ENCODE assay signal across 13 mouse cellular contexts in the genomic region with DNA sequence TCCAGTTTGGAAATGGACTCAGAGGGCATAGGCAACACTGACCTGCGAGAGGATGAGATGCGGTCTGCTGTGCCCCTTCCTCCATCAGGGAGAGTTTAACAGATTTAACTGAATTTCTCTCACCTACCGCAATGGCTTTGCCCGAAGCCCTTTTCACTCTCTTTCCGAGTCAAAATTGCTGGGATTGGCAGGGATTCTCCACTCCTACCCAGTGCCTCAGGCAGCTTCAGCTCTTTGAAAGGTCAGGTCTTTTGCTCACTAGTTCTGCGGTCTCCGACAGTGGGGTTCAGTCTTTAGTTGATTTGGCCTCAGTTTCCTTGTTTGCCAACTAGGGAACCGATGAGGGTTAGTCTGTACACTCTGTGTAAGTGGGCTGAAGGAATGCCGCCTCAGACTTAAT. TPM values are rescaled to one million over a fixed set of nuclear protein-coding genes. Genes with fewer than 3 reads are reported as not detected.
DNase-seq lines count a peak whose midpoint lies in the region; ATAC-seq and TF ChIP-seq lines count a peak whose summit lies in the region.
"Had no signal": no experiment of that assay in that cellular context is flagged by ENCODE, and none has a peak within 500 bp of the region (broad histone marks: within the 10 kb centered on the region; RNA-seq: fewer than 3 reads in every experiment).

No protein-coding gene starts in this region.

- H3K27me3 ChIP-seq in forebrain, embryonic 10.5 days (ENCODE audit: poor library complexity, severe bottlenecking), result peaks cover 68% of the 10 kb centered on the region
- H3K27me3 ChIP-seq in forebrain, embryonic 15.5 days, result peaks cover 30% of the 10 kb centered on the region
- peaks cover 62% of the 10 kb centered on the region for H3K27me3 ChIP-seq in E14TG2a.4 (ENCODE audit: insufficient read depth, low read length)
- peaks cover 44% of the 10 kb centered on the region for H3K27me3 ChIP-seq in hindbrain, embryonic 14.5 days (ENCODE audit: control insufficient read depth, insufficient read depth, low read length)
- peaks cover 9% of the 10 kb centered on the region for H3K27me3 ChIP-seq in midbrain, embryonic 16.5 days (ENCODE audit: control insufficient read depth, insufficient read depth, low read depth, low read length)
- H3K27me3 ChIP-seq in liver, embryonic 11.5 days (replicated peaks; ENCODE audit: control insufficient read depth, insufficient read depth, low read length), result peaks cover 48% of the 10 kb centered on the region

- peak overlapping the region; percentile 86 for H3K27ac ChIP-seq in forebrain, embryonic 10.5 days
- H3K27ac ChIP-seq in forebrain, embryonic 15.5 days (replicated peaks), result no peak overlapping the region
- H3K27ac ChIP-seq in hindbrain, embryonic 14.5 days, result no peak overlapping the region
- H3K27ac ChIP-seq in midbrain, embryonic 16.5 days (ENCODE audit: low read length), result no peak overlapping the region
- no peak overlapping the region for H3K27ac ChIP-seq in liver, embryonic 11.5 days (ENCODE audit: low read depth, low read length)
- H3K27ac ChIP-seq: left cerebral cortex, adult 2 months had no signal

- DNase-seq in forebrain, embryonic 10.5 days (ENCODE audit: extremely low spot score, low spot score), result no peak
- no peak for DNase-seq in hindbrain, embryonic 14.5 days (ENCODE audit: low spot score)
- no peak for DNase-seq in adrenal gland, postnatal 10 days
- DNase-seq in spleen, adult 18-20 months, result no peak
- no peak for DNase-seq in liver, embryonic 11.5 days (ENCODE audit: low spot score)
- DNase-seq: adrenal gland, adult 2 months; cerebellum, adult 11-12 months; right cerebral cortex, postnatal 14 days had no signal

- ATAC-seq in forebrain, embryonic 15.5 days (replicated peaks), result no peak
- no peak for ATAC-seq in hindbrain, embryonic 14.5 days (ENCODE audit: low FRiP score)
- ATAC-seq in midbrain, embryonic 16.5 days, result no peak
- no peak for ATAC-seq in liver, embryonic 11.5 days (replicated peaks; ENCODE audit: low FRiP score)

- no peak overlapping the region for H3K4me2 ChIP-seq in forebrain, embryonic 15.5 days (replicated peaks)
- 0 out of 2 replicates have a peak overlapping the region, but pooled peaks have one; percentile 99 for H3K4me2 ChIP-seq in hindbrain, embryonic 14.5 days (replicated peaks)
- H3K4me2 ChIP-seq in midbrain, embryonic 16.5 days (ENCODE audit: low read length), result peak overlapping the region; percentile 91; the same call in 1 of the 2 replicates
- H3K4me2 ChIP-seq in liver, embryonic 11.5 days, result no peak overlapping the region

- H3K9ac ChIP-seq in forebrain, embryonic 15.5 days (replicated peaks), result no peak overlapping the region
- H3K9ac ChIP-seq in hindbrain, embryonic 14.5 days, result no peak overlapping the region
- no peak overlapping the region for H3K9ac ChIP-seq in midbrain, embryonic 16.5 days (ENCODE audit: low read depth, low read length)
- H3K9ac ChIP-seq in liver, embryonic 11.5 days (ENCODE audit: low read depth, low read length), result no peak overlapping the region

- peaks cover 50% of the 10 kb centered on the region for H3K4me1 ChIP-seq in forebrain, embryonic 10.5 days
- peaks cover 13% of the 10 kb centered on the region for H3K4me1 ChIP-seq in forebrain, embryonic 15.5 days
- H3K4me1 ChIP-seq in E14TG2a.4 (replicated peaks; ENCODE audit: low read depth, low read length), result peaks cover 27% of the 10 kb centered on the region
- peaks cover 9% of the 10 kb centered on the region; the same call in 1 of the 2 replicates for H3K4me1 ChIP-seq in hindbrain, embryonic 14.5 days (replicated peaks; ENCODE audit: control insufficient read depth, insufficient read depth, low read length)
- peaks cover 13% of the 10 kb centered on the region; the same call in 1 of the 2 replicates for H3K4me1 ChIP-seq in midbrain, embryonic 16.5 days (ENCODE audit: control insufficient read depth, insufficient read depth, low read length)
- no peaks in the 10 kb centered on the region for H3K4me1 ChIP-seq in liver, embryonic 11.5 days (replicated peaks; ENCODE audit: control insufficient read depth, insufficient read depth, low read length)

- 8% methylated on average over 9 of the region's 9 CpGs for WGBS in forebrain, embryonic 10.5 days
- WGBS in forebrain, embryonic 15.5 days, result 22% methylated on average over 9 of the region's 9 CpGs
- WGBS in hindbrain, embryonic 14.5 days, result 18% methylated on average over 9 of the region's 9 CpGs
- WGBS in midbrain, embryonic 16.5 days, result 21% methylated on average over 9 of the region's 9 CpGs
- 28% methylated on average over 9 of the region's 9 CpGs for WGBS in liver, embryonic 11.5 days

- 0 out of 2 replicates have a peak, but pooled peaks cover 4% of the 10 kb centered on the region for H3K9me3 ChIP-seq in forebrain, embryonic 10.5 days
- no peaks in the 10 kb centered on the region for H3K9me3 ChIP-seq in forebrain, embryonic 15.5 days
- peaks cover 18% of the 10 kb centered on the region for H3K9me3 ChIP-seq in E14TG2a.4 (ENCODE audit: low read length)
- no peaks in the 10 kb centered on the region for H3K9me3 ChIP-seq in hindbrain, embryonic 14.5 days (ENCODE audit: control insufficient read depth, low read length)
- no peaks in the 10 kb centered on the region for H3K9me3 ChIP-seq in midbrain, embryonic 16.5 days (replicated peaks; ENCODE audit: control insufficient read depth, low read length, poor library complexity, severe bottlenecking)
- no peaks in the 10 kb centered on the region for H3K9me3 ChIP-seq in liver, embryonic 11.5 days (ENCODE audit: control insufficient read depth, low read length)

- peaks cover 17% of the 10 kb centered on the region for H3K36me3 ChIP-seq in forebrain, embryonic 10.5 days (replicated peaks)
- no peaks in the 10 kb centered on the region for H3K36me3 ChIP-seq in forebrain, embryonic 15.5 days
- H3K36me3 ChIP-seq in E14TG2a.4 (ENCODE audit: insufficient read depth, low read length), result no peaks in the 10 kb centered on the region
- no peaks in the 10 kb centered on the region for H3K36me3 ChIP-seq in hindbrain, embryonic 14.5 days (replicated peaks; ENCODE audit: control insufficient read depth, insufficient read depth)
- H3K36me3 ChIP-seq in midbrain, embryonic 16.5 days (ENCODE audit: control insufficient read depth, insufficient read depth, low read length), result no peaks in the 10 kb centered on the region
- H3K36me3 ChIP-seq in liver, embryonic 11.5 days (ENCODE audit: control insufficient read depth, insufficient read depth, low read length), result no peaks in the 10 kb centered on the region

- peak overlapping the region; percentile 89 for H3K4me3 ChIP-seq in forebrain, embryonic 10.5 days
- no peak overlapping the region for H3K4me3 ChIP-seq in forebrain, embryonic 15.5 days
- H3K4me3 ChIP-seq in E14TG2a.4 (replicated peaks; ENCODE audit: low read length), result 0 out of 2 replicates have a peak overlapping the region, but pooled peaks have one; percentile 84
- H3K4me3 ChIP-seq in hindbrain, embryonic 14.5 days (replicated peaks; ENCODE audit: low read length), result no peak overlapping the region
- no peak overlapping the region for H3K4me3 ChIP-seq in midbrain, embryonic 16.5 days (ENCODE audit: low read depth, low read length)
- H3K4me3 ChIP-seq in liver, embryonic 11.5 days (ENCODE audit: low read depth, low read length), result no peak overlapping the region
- H3K4me3 ChIP-seq: myocyte had no signal

- no peak for TF ChIP-seq CTCF in E14TG2a.4 (conservative IDR thresholded peaks at IDR 0.05; ENCODE audit: low read length)

RNA-seq across cellular contexts. Expression of a gene that starts 1.5 kb away (rescaled TPM):
- polyA plus RNA-seq in forebrain, embryonic 10.5 days (2016; fragmentation: Nextera tagmentation; extraction: Ambion mirVana), result 15.8 and 17.6 TPM in 2 replicates
- polyA plus RNA-seq in forebrain, embryonic 15.5 days (2015; fragmentation: Nextera tagmentation; extraction: Ambion mirVana), result 1.2 and 1.3 TPM in 2 replicates
- 1.2 TPM in 2 replicates for polyA plus RNA-seq in hindbrain, embryonic 14.5 days (2014; fragmentation: Nextera tagmentation; extraction: Ambion mirVana)
- 1.7 and 1.8 TPM in 2 replicates for polyA plus RNA-seq in midbrain, embryonic 16.5 days (2015; fragmentation: Nextera tagmentation; extraction: Ambion mirVana)
- total RNA-seq in adrenal gland, postnatal 10 days (2021), result 1 to 10 TPM; 1.1 to 2.2 TPM
- polyA plus RNA-seq in liver, embryonic 11.5 days (2014; fragmentation: Nextera tagmentation; extraction: Ambion mirVana), result 1.0 and 1.3 TPM in 2 replicates
- polyA plus RNA-seq: myocyte had no signal

RNA-seq across cellular contexts. Expression of a gene that starts 35.9 kb away (rescaled TPM):
- 4.1 and 4.5 TPM in 2 replicates for polyA plus RNA-seq in forebrain, embryonic 10.5 days (2016; fragmentation: Nextera tagmentation; extraction: Ambion mirVana)
- 4.3 and 4.9 TPM in 2 replicates for polyA plus RNA-seq in forebrain, embryonic 15.5 days (2015; fragmentation: Nextera tagmentation; extraction: Ambion mirVana)
- polyA plus RNA-seq in hindbrain, embryonic 14.5 days (2014; fragmentation: Nextera tagmentation; extraction: Ambion mirVana), result 4.8 and 5.0 TPM in 2 replicates
- 4.6 and 5.1 TPM in 2 replicates for polyA plus RNA-seq in midbrain, embryonic 16.5 days (2015; fragmentation: Nextera tagmentation; extraction: Ambion mirVana)
- 1 to 10 TPM; 3.6 to 6.4 TPM for total RNA-seq in adrenal gland, postnatal 10 days (2021)
- polyA plus RNA-seq in liver, embryonic 11.5 days (2014; fragmentation: Nextera tagmentation; extraction: Ambion mirVana), result 0.80 and 0.87 TPM in 2 replicates

Comparison
In these comparisons a context has a peak if more than half of its experiments do, and no peak if none do; other contexts are left out.
1. H3K4me3 ChIP-seq: peak in forebrain, embryonic 10.5 days (single experiment) and E14TG2a.4 (single experiment); none in forebrain, embryonic 15.5 days (single experiment), hindbrain, embryonic 14.5 days (single experiment), midbrain, embryonic 16.5 days (single experiment) and liver, embryonic 11.5 days (single experiment).
2. H3K4me2 ChIP-seq: peak in hindbrain, embryonic 14.5 days (single experiment) and midbrain, embryonic 16.5 days (single experiment); none in forebrain, embryonic 15.5 days (single experiment) and liver, embryonic 11.5 days (single experiment).